Mouse (Mus musculus) lung, postnatal 0 days (tissue): Measurements from ENCODE around the gene Rheb. TPM values are rescaled to one million over a fixed set of nuclear protein-coding genes. Genes with fewer than 3 reads are reported as not detected.

Experiments
- ATAC-seq: fragments of 200-750 bp; cut with Nextera tagmentation; 2 replicates; pipeline ENCODE4 v1.8.0; 2017; ENCODE audit warnings: moderate library complexity
- DNase-seq: peaks from one replicate; pipeline ENCODE4 v3.0.0-alpha.2; 2016; ENCODE audit warnings: low spot score
- H3K27ac ChIP-seq: fragments of 300-500 bp; sonication (generic); 2 replicates; pipeline ENCODE4 v1.5.1; 2014; ENCODE audit warnings: antibody characterized with exemption, mild to moderate bottlenecking, low read length, mixed read lengths
- H3K27me3 ChIP-seq: fragments of 300-500 bp; sonication (generic); replicated peaks from 2 replicates; pipeline ENCODE4 v1.6.1; 2014; ENCODE audit warnings: low read length, mixed read lengths; ENCODE audit not compliant: insufficient read depth
- H3K36me3 ChIP-seq: fragments of 300-500 bp; sonication (generic); 2 replicates; pipeline ENCODE4 v1.6.1; 2014; ENCODE audit warnings: low read length, mixed read lengths; ENCODE audit not compliant: insufficient read depth
- H3K4me1 ChIP-seq: fragments of 300-500 bp; sonication (generic); 2 replicates; pipeline ENCODE4 v1.6.1; 2014; ENCODE audit warnings: antibody characterized with exemption, low read depth, low read length, mixed read lengths; ENCODE audit not compliant: insufficient read depth
- H3K4me2 ChIP-seq: fragments of 300-500 bp; sonication (generic); replicated peaks from 2 replicates; pipeline ENCODE4 v1.6.1; 2014; ENCODE audit warnings: low read depth, mild to moderate bottlenecking, low read length, moderate library complexity, mixed read lengths
- H3K4me3 ChIP-seq: fragments of 300-500 bp; sonication (generic); 2 replicates; pipeline ENCODE4 v1.5.1; 2014; ENCODE audit warnings: low read depth, low read length
- H3K9ac ChIP-seq: fragments of 300-500 bp; sonication (generic); replicated peaks from 2 replicates; pipeline ENCODE4 v1.6.1; 2014; ENCODE audit warnings: low read depth, mild to moderate bottlenecking
- H3K9me3 ChIP-seq: fragments of 300-500 bp; sonication (generic); 2 replicates; pipeline ENCODE4 v1.6.1; 2016; ENCODE audit warnings: low read length, mixed read lengths
- CTCF ChIP-seq: IDR thresholded peaks from 2 replicates; pipeline ENCODE4 v1.5.1; 2016; ENCODE audit warnings: antibody characterized with exemption, mild to moderate bottlenecking
- EP300 ChIP-seq: IDR thresholded peaks from 2 replicates; pipeline ENCODE4 v1.6.1; 2016; ENCODE audit warnings: antibody characterized with exemption, mild to moderate bottlenecking, control low read depth
- WGBS: fragments of 180-500 bp; shearing (Covaris S2); extraction: QIAGEN DNeasy Blood & Tissue Kit; methylation state at CpG from one replicate; pipeline ENCODE4 v1.1.7; 2014; 5-methylcytosine and 5-hydroxymethylcytosine counted together
- polyA plus RNA-seq: library from polyadenylated mRNA; unstranded; fragments of >200 nt; fragmentation: Nextera tagmentation; extraction: Ambion mirVana; gene quantifications from 2 replicates; pipeline ENCODE4 v1.2.1, GENCODE M21; 2015

Gene Rheb
- polyA plus RNA-seq, 1 experiment from 2014 or later = 180 TPM

- H3K36me3 ChIP-seq = no peaks in the 10 kb centered on the region
- no peak overlapping the region for H3K27ac ChIP-seq
- H3K4me1 ChIP-seq = no peaks in the 10 kb centered on the region
- no peak overlapping the region for H3K4me3 ChIP-seq
- DNase-seq = no peak
- H3K4me2 ChIP-seq = no peak overlapping the region
- no peak for TF ChIP-seq EP300
- TF ChIP-seq CTCF = no peak
- no peak for ATAC-seq
- WGBS = 78% methylated on average over 9 of the region's 9 CpGs
- H3K27me3 ChIP-seq = no peaks in the 10 kb centered on the region
- H3K9me3 ChIP-seq = no peaks in the 10 kb centered on the region
- no peak overlapping the region for H3K9ac ChIP-seq
These were observed 34.2 kb upstream of the Rheb start for GRCm38 (mm10) chr5:24876653-24877052.

- Histone ChIP-seq H3K4me3 (no peak overlapping the region), H3K27ac (no peak overlapping the region), H3K4me1 (no peaks in the 10 kb centered on the region), H3K36me3 (no peaks in the 10 kb centered on the region), H3K9ac (no peak overlapping the region), H3K4me2 (no peak overlapping the region), H3K9me3 (no peaks in the 10 kb centered on the region), H3K27me3 (no peaks in the 10 kb centered on the region)
- DNase-seq (no peak), ATAC-seq (no peak)
- WGBS = 78% methylated on average over 4 of the region's 4 CpGs
- TF ChIP-seq EP300 (no peak), CTCF (no peak)
These were observed 31.7 kb upstream of the Rheb start for GRCm38 (mm10) chr5:24874111-24874510.

- H3K36me3 ChIP-seq = no peaks in the 10 kb centered on the region
- H3K27me3 ChIP-seq = no peaks in the 10 kb centered on the region
- DNase-seq (no peak), ATAC-seq (no peak)
- H3K4me3 ChIP-seq = no peak overlapping the region
- H3K9me3 ChIP-seq = no peaks in the 10 kb centered on the region
- no peak overlapping the region for H3K9ac ChIP-seq
- no peak overlapping the region for H3K4me2 ChIP-seq
- no peaks in the 10 kb centered on the region for H3K4me1 ChIP-seq
- TF ChIP-seq EP300 (no peak), CTCF (no peak)
- 59% methylated on average over 6 of the region's 6 CpGs for WGBS
- no peak overlapping the region for H3K27ac ChIP-seq
These were observed 30.8 kb upstream of the Rheb start for GRCm38 (mm10) chr5:24873221-24873620.

GRCm38 (mm10) chr5:24871276-24871675, 28.9 kb upstream of the Rheb start:
- peak; percentile 13 for DNase-seq
- WGBS = 82% methylated on average over 12 of the region's 12 CpGs
- H3K4me3 ChIP-seq = no peak overlapping the region
- no peak overlapping the region for H3K4me2 ChIP-seq
- H3K36me3 ChIP-seq = no peaks in the 10 kb centered on the region; the same call in 1 of the 2 replicates
- H3K27ac ChIP-seq = no peak overlapping the region
- no peaks in the 10 kb centered on the region for H3K9me3 ChIP-seq
- TF ChIP-seq CTCF = no peak
- no peak for TF ChIP-seq EP300
- ATAC-seq = no peak
- no peaks in the 10 kb centered on the region for H3K4me1 ChIP-seq
- H3K27me3 ChIP-seq = no peaks in the 10 kb centered on the region
- no peak overlapping the region for H3K9ac ChIP-seq

GRCm38 (mm10) chr5:24869796-24870289, 27.4 kb upstream of the Rheb start:
- Histone ChIP-seq H3K36me3 (no peaks in the 10 kb centered on the region; the same call in 1 of the 2 replicates), H3K4me2 (no peak overlapping the region), H3K9me3 (no peaks in the 10 kb centered on the region), H3K27me3 (no peaks in the 10 kb centered on the region), H3K9ac (no peak overlapping the region), H3K27ac (no peak overlapping the region), H3K4me3 (no peak overlapping the region), H3K4me1 (no peaks in the 10 kb centered on the region)
- WGBS = 49% methylated on average over 11 of the region's 11 CpGs
- TF ChIP-seq CTCF (no peak), EP300 (no peak)
- DNase-seq = peak; percentile 49
- ATAC-seq = peak; percentile 50

GRCm38 (mm10) chr5:24863804-24864203, 21.4 kb upstream of the Rheb start:
- Histone ChIP-seq H3K9me3 (no peaks in the 10 kb centered on the region), H3K4me2 (no peak overlapping the region), H3K9ac (no peak overlapping the region), H3K4me3 (no peak overlapping the region), H3K27me3 (no peaks in the 10 kb centered on the region), H3K4me1 (no peaks in the 10 kb centered on the region), H3K27ac (no peak overlapping the region), H3K36me3 (no peaks in the 10 kb centered on the region; the same call in 1 of the 2 replicates)
- TF ChIP-seq CTCF (no peak), EP300 (no peak)
- ATAC-seq = no peak
- 70% methylated on average over 12 of the region's 12 CpGs for WGBS
- DNase-seq = no peak

- no peak overlapping the region for H3K4me2 ChIP-seq
These were observed 19.1 kb upstream of the Rheb start for GRCm38 (mm10) chr5:24861449-24861930.

More at GRCm38 (mm10) chr5:24861449-24861930, 19.1 kb upstream of the Rheb start:
- Histone ChIP-seq H3K9me3 (no peaks in the 10 kb centered on the region), H3K4me1 (no peaks in the 10 kb centered on the region), H3K27me3 (no peaks in the 10 kb centered on the region), H3K36me3 (no peaks in the 10 kb centered on the region), H3K27ac (no peak overlapping the region), H3K4me3 (no peak overlapping the region), H3K9ac (no peak overlapping the region)
- 81% methylated on average over 9 of the region's 9 CpGs for WGBS
- TF ChIP-seq EP300 = no peak
- DNase-seq (no peak), ATAC-seq (no peak)
